Mouse (Mus musculus): ENCODE data around the gene Rab7.

Rab7 gene

DNA sequence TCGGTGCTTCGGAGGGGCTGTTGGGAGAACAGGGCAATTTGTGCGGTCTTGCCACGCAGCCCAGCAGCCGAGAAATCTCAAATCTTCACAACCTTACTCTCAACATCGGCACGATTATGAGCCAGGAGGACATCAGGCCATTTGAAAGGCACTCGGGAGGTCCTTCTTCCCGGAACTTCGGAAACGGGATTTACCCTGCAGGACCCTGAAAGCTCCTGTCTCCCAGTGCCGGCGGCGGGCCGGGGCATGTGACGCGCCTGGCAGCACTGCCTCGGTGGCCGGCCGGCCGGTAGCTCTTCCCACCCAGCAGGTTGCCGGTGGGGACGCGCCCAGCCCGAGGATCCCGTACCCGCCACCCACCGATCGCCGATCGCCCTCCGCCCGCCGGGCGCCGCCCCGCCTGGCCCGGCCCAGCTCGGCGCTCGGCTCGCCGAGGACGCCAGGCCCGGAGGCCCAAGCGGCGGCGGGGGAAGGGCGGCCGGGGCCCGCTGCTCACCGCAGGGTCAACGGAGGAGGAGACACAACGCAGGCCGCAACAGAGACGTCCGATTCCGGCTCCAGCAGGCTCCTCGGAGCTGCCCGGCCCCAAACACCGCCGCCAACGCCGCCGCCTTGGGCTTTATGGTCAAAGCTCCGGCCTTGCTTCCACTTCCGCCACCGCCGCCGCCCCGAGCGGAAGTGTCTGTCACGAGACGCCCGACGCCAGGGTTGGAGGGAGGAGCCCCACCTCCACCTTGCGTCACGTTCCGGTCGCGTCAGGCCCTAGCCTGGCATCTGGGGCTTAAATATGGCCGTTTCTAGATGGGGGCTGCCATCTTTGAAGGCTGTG lies at the start of gene Rab7:
Gene Rab7 (minus strand): TSS at position 694 of the 829 bp plus-strand sequence.
- peak; percentile 94 to 96 for DNase-seq (ENCODE audit: low spot score in 2 of 2)

DNA sequence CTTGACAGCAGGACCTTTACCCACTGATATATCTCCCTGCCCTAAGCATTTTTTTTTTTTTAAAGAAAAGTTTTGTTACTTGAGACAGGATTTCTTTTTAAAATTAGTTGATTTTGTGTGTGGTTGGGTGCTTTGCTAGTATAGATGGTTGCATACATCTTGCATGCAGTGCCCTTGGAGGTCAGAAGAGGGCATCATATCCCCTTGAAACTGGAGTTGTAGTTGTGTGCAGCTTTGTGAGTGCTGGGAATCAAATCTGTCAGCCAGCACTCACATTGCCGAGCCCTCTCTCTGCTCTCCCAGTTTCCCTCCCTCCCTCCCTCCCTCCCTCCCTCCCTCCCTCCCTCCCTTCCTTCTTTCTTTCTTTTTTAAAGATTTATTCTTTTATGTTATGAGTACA lies 43.9 kb upstream of the Rab7 start:
- DNase-seq (ENCODE audit: low spot score in 2 of 2), result no peak

DNA sequence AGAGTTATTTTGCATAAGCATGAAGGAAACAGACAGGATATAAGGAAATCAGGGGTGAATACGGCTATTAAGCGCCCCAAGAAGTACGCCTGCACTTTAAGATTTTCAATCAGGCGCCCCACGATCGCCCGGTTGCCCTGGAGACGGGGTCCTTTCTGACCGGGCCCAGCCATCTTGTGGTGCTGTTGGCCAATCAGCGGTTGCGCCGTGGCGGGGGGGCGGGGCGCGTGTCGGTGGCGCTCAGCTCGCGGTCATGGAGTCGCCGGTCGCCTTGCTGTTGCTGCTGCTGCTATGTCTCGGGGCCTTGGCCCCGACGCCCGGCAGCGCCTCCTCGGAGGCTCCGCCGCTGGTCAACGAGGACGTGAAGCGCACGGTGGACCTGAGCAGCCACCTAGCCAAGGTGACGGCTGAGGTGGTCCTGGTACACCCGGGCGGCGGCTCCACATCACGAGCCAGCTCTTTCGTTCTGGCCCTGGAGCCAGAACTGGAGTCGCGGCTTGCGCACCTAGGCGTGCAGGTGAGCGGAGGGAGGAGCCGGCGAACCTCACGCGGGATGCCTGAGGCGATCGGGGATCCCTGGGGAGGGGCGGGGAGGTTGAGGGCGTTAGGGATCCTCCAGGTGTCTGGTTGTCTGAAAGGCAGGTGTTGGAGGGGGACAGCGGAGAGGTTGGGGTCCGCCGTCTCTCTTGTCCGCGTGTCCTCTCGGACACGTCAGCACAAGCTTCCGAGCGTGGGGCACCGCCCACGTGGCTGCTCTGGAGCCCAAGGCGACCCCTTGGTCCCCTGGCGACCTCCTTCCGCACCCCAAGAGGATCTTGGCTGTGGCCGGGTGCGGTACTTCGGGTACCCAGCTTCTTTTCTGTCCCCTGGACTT lies 39.4 kb upstream of the Rab7 start, which contains the start of gene Rpn1:
Gene Rpn1 (plus strand): TSS at position 205 of the 874 bp plus-strand sequence.
- peak; percentile 95 to 96 for DNase-seq (ENCODE audit: low spot score in 2 of 2)

DNA sequence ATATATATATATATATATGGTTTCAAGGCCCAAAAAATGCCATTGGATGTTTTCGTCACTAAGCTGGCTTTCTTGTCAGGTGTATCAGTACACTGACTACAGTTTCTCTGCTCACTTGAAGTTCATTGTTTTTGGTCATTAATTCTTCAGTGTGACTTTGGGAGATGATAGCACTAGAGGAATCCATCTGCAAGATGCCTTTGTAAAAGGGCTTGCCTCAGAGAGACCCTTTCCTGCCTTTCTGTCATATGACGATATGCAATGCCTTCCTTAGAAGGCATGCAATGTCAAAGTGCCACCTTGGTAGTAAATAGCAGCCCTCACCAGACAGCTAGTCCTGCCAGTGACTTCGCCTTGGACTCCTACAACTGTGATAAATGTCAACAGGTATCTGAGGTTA lies 38.6 kb upstream of the Rab7 start:
- DNase-seq (ENCODE audit: low spot score in 2 of 2), result no peak

DNA sequence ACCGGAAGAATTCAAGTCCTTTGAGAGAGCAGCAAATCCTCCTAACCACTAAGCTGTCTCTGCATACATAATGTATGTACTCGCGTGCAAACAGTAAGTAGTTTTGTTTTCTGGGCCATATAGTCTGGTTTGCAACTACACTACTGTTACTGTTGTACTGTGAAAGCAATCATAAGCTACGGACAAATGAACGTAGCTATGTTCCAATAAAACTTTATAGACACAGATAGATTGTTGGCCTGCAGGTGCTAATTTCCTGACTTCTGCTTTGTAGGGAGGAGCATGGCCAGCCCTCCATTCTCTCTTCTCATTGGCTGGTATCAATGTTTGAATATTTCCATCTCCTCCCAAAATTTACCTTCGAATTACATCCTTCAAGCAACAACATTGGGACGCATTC lies 38.0 kb upstream of the Rab7 start:
- DNase-seq (ENCODE audit: low spot score in 2 of 2), result no peak

DNA sequence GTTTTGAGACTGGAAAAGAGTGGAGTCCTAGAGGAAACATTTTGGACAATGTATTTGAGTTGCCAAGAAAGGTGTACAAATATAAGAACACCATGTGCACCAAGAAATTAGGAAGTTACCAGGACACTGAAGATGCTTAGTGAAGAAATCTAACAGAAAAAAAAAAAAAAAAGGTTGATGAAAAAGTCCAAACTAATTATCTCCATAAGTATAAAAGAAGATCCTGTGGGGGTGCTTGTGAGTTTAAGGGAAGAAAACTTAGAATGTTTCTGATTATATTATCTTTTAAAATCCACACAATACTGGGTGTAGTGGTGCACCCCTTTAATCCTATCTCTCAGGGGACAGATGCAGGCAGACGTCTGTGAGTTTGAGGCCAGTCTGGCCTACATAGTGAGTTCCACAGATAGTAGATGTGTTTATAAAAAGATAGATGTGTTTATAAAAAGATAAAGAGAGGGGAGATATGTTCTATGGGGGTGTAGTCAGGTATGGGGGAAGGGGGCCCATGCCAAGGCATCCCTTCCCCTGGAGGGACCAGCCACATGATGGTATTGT lies 31.0 kb upstream of the Rab7 start:
- DNase-seq (ENCODE audit: low spot score in 2 of 2), result no peak

DNA sequence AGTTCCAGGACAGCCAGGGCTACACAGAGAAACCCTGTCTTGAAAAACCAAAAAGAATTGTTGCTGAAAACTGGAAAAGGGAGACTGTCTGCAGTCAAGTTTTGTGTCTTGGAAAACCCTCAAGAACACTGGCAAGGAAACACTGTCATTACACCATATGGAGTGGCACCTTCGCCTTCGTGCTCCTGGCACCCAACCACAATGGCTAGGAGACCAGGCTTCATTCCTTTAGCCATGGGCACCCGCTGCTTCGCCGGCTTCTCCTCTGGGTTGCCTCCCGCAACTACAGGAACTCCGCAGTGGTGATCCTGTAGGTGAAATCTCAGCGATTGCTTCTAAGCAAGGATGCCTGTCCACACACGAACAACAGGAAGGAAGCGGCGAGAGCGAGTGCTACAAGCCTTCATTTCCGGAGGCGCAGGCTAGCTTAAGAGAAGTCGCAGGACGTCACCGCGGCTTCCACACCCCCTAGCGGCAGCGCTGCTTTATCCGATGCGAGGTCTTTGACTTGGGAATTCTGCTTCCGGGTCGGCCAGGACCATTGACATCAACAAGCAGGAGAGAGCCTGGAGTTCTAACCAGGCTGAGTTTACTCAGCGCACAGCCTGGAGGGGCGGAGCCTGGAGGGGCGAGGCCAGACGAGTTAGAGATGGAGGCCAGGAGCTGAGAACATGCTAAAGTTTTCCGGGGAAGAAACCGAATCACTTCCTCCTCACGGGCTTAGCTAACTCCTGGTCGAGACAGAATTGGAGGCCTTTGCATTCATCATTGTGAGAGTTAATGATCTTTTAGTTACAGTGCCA lies 29.9 kb upstream of the Rab7 start:
- peak; percentile 91 to 92 for DNase-seq (ENCODE audit: low spot score in 2 of 2)

DNA sequence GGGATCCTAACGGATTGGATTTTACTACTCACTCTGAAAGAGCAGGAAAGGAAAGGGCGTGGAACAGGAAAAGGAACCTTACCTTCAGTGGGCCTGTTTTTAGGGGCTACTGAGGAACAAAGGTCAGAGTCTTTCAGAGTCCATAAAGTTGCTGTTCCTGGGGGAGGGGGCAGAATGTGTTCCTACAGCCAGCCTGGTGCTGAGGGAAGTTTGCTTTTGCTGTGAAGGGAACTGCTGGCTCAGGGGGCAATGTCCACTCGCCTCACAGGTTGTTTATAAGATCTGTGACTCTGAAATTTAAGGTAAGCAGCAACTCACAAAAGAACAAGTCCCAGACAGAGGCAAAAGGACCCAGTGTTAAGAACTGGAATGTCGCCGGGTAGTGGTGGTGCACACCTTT lies 26.1 kb upstream of the Rab7 start:
- no peak for DNase-seq (ENCODE audit: low spot score in 2 of 2)

DNA sequence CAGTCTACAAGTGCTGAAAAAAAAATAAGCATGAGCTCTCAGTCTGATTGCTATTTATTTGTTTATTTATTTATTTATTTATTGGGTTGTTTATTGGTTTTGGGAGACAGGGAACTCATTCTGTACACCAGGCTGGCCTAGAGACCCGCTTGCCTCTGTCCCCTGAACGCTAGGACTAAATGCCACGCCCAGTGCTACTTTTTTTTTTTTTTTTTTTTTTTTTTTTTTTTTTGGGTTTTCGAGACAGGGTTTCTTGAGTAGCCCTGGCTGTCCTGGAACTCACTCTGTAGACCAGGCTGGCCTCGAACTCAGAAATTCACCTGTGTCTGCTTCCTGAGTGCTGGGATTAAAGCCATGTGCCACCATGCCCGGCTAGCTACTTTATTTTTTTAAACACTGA lies 25.4 kb upstream of the Rab7 start:
- DNase-seq (ENCODE audit: low spot score in 2 of 2), result no peak

DNA sequence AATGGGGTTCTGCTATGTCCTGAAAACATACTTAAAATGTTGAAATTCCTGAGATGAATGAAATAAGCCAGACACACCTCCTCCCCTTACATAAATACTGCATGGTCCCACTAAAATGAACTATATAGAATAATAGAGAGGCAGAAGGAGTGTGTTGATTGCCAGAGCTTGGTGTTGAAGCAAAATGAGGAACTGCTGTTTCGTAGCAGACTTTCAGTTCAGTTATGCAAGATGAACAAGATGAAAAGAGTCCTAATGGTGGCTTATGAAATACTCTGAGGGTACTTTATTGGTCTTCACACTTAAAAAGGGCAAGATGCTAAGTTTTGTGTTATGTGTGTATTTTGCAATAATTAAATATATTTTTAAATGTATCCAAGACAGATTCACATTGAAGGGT lies 23.7 kb upstream of the Rab7 start:
- DNase-seq (ENCODE audit: low spot score in 2 of 2), result no peak

DNA sequence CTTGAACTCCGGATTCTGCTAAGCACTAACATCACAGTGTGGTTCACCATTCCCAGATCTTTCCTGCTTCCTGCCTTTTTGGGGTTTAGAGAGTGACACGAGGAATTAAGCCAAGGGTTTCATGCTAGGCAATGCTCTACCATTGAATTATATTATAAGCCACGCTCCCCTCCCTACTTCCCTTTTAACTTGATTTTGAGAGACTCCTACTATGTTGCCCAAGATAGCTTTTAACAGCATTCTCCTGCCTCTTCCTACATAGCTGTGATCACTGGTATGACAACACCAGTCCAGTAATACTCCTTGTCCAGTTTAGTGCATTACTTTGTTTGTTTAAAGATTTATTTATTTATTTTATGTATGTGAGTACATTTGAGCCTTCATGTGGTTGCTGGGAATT lies 22.7 kb upstream of the Rab7 start:
- DNase-seq (ENCODE audit: low spot score in 2 of 2), result no peak

DNA sequence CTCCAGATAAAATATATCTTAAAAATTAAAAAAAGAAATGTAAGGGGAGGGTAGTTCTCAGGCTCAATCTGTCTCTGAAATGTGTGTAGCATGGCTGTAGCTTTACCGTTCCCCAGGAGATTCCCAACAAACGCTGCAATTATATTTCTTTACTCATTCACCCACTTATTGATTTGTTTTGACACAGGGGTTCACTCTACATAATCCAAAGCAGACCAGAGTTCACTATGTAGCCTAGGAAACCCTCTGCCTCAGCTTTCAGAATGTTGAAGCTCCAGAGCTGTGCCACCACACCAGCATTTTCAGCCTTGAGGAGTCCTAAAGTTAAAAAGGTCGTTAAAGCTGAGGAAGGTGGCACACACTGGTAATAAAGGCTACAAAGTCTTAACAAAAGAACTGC lies 20.9 kb upstream of the Rab7 start:
- DNase-seq (ENCODE audit: low spot score in 2 of 2), result no peak

DNA sequence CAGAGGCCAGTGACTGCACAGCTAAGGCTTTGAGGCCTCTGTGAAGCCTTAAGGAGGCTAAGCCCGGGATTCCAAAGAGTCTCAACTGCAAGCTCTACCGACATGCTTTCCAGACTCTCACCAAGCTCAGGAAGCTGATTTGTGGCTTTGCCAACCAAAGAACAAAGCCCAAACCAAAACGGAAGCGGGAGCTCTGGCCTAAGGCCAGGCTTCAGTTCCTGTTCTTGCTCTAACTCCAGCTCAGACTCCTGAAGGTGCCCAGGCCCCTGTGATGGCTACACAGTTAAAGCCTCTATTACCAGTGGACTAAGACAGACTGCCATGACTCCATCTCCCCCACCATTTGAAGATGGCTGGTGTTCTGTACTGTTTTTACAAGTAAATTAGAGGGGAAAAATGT lies 20.0 kb upstream of the Rab7 start:
- DNase-seq (ENCODE audit: low spot score in 2 of 2), result peak in 1 of 2 experiments; percentile 23

DNA sequence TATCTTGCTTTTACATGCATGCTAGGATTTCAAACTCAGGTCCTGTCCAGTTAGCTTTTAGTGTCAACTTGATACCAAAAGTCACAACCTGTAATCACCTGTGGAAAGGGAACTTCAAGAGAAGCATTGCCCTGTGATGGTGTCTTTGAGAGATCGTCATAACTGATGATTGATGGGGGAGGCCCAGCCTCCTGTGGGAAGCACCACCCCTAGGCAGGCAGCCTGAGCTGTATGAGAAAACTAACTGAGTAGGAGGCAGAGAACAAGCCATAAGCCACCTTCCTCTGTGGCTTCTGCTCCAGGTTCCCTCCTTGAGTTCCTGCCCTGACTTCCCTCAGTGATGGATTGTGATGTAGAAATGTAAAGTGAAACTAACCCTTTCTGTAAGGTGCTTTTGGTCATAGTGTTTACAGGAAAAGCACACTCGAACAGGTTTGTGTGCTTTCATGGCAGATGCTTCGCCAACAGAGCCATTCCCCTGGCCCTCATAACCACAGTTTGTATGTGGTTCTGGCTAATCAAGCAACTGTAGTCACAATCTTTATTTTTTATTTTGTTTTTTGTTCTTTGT lies 19.1 kb upstream of the Rab7 start:
- no peak for DNase-seq (ENCODE audit: low spot score in 2 of 2)

DNA sequence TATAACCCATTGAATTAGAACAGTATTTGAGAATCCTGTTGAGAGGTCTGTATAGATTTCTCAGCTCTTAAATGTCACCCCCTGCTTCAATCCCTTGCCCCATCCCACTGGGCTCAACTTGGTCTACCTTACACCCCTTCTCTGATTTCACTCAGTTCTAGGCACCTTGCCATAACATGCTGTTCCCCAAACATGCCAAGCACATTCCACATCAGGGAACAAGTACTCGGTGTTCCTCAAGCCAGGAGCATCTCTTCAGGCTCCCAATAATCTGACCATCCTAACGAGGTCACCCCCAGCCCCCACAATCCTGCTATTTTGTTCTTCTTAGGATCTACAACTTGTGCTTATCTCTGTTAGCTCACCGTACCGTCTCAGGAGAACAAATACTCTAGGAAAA lies 17.3 kb upstream of the Rab7 start:
- DNase-seq (ENCODE audit: low spot score in 2 of 2), result no peak

DNA sequence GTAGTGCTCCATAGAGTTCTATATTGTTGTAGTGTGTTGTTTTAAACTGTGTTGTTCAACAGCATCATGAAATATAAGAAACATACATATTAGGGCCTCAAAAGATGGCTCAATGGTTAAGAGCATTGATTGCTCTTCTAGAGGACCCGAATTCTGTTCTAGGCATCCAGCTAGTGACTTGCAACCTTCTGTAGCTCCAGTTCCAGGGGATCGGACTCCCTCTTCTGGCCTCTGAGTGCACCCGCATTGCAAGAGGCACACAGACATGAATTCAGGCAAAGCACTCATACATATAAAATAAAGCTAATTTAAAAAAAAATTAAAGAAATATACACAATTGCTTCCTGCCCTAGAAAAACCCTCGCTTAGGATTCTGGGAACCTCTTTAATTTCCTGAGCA lies 16.3 kb upstream of the Rab7 start:
- DNase-seq (ENCODE audit: low spot score in 2 of 2), result no peak

DNA sequence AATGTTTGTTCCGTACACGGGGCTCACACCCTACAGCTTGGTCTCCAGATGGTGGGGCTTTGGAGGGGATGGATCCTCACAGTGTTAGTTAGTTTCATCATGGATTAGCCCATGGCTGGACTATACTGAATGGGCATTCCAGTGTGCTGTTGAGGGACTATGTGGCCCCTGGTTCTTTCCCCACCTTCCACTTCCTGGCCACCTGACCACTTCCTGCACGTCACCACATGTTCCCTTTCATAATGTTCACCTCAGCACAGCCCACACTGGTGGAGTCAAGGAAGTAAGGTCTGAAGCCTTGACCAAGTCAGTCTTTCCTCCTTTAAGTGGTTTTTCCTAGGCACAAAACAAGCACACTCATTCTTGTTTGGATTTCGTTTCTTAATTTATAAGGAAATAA lies 15.5 kb upstream of the Rab7 start:
- no peak for DNase-seq (ENCODE audit: low spot score in 2 of 2)

DNA sequence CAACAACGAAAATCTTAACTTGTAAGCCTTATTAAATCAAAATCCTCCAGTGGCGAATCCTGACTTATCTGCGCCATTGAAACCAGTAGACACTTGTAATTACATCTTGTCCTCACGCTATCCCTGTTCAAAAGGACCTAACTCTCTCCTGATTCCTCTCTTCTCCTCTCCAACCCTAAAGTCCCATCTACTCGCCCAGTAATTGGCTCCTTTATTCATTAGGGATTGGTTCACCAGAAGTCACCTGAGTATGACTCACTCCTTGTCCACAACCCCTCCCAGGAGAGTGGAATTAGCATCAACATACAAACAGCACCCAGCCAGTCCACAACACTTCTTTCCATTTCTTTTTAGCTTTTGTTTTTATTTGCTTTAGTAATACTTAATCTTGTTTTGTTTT lies 14.8 kb upstream of the Rab7 start:
- DNase-seq (ENCODE audit: low spot score in 2 of 2), result no peak

DNA sequence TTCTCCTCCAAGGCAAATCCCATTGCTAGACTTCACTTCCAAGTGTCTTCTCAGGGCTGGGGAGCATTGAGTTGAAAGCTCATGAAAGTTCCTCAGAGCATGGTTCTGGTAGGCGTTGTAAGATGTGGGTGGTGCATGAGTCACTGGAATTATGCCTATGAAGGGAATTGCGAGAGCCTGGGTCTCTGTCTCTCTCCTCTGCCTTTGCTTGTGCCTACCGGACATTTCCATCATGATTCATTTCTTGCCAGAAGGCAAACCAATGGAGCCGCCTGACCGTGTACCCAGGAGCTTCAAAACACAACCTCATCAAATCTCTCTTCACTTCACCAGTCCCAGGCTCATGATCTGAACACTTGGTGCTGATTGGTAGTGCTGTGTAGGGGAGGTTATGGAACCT lies 11.8 kb upstream of the Rab7 start:
- no peak for DNase-seq (ENCODE audit: low spot score in 2 of 2)

DNA sequence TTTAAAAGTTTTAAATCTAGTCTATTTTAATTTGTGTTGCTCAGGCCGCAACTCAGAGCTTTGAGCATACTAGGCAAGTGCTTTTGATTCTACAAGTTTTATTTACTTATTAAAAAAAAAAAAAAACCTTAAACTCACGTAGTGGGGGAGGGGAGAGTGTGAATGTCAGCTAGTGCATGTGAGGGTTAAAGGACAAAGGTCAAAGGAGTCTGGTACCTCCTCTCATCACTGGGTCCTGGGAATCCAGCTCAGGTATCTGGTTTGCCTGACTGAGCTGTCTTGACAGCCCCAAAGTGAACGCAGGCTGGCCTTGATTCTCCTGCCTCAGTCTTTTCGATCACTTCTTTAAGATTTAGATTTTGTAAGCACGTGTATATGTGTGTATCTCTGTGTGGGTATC lies 10.6 kb upstream of the Rab7 start:
- no peak for DNase-seq (ENCODE audit: low spot score in 2 of 2)

DNA sequence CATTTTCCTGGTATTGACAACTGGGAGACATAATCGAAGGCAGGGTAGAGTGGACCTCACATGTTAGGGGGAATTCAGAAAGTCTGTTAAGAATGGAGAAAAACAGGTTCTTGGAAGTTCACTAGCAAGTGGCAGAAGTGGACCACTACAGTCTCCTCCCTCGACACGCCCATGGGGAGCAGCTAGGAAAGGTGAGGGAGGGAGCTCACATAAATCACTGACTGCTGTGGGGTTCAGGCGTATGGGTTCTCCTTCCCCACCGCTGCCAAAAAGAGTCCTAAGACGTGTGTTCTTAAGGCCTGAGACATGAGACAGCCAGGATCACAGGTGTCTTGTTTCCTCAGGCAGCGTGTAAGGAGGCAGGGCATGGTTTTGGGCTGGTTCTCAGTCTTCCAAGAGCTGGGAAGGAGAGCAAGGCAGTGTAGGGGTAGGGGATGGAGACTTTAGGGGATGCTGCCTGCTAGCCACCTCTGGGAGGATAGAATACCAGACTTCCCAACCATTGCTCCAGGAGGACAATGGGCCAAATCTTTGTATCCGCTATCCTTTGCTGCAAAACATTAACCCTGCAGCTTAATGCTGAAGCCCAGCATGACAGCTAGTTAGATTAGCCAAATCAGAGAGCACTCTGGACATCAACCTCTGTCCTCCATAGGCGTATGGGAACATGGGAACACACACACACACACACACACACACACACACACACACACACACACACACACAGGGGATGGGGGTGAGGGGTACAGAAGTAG lies 9.2 kb upstream of the Rab7 start:
- DNase-seq (ENCODE audit: low spot score in 2 of 2), result no peak
